Mouse (Mus musculus) CH12.LX (cell line): ENCODE results near the gene Tmem151b. TPM values are rescaled to one million over a fixed set of nuclear protein-coding genes. Genes with fewer than 3 reads are reported as not detected.

Experiments used
- DNase-seq: peaks from one replicate; pipeline ENCODE4 v3.0.0-alpha.2; 2013; ENCODE audit errors: extremely low read depth
- H3K27ac ChIP-seq: 2 replicates; pipeline ENCODE4 v1.5.1; 2012; ENCODE audit warnings: low read depth, mild to moderate bottlenecking, control low read depth, moderate library complexity; ENCODE audit not compliant: insufficient read depth
- H3K27me3 ChIP-seq: replicated peaks from 2 replicates; pipeline ENCODE3; 2012; ENCODE audit warnings: inconsistent platforms
- H3K36me3 ChIP-seq, 2 experiments: replicated peaks in 1 of 2; 2 replicates each; pipeline versions ENCODE3 to v1.6.1; 2012; ENCODE audit warnings: inconsistent platforms in 1 of 2, low read length in 1 of 2, mild to moderate bottlenecking in 1 of 2, mixed read lengths in 1 of 2, moderate library complexity in 1 of 2; ENCODE audit not compliant: control insufficient read depth in 1 of 2, insufficient read depth in 1 of 2
- H3K4me1 ChIP-seq, 2 experiments: 2 replicates each; pipeline ENCODE4 v1.6.1; 2012; ENCODE audit warnings: inconsistent platforms in 1 of 2, moderate library complexity in 1 of 2; ENCODE audit not compliant: insufficient read depth in 2 of 2, control insufficient read depth in 1 of 2
- H3K4me2 ChIP-seq: 2 replicates; pipeline ENCODE4 v1.6.1; 2012; ENCODE audit warnings: low read depth, mild to moderate bottlenecking, control low read depth; ENCODE audit not compliant: poor library complexity, insufficient read depth, severe bottlenecking
- H3K4me3 ChIP-seq, 3 experiments: fragments of 150-350 bp in 1 of 3; sonication (generic) in 1 of 3; replicated peaks in 1 of 3; 2 replicates each; pipeline versions ENCODE3 to v1.5.1; 2011 to 2012; ENCODE audit warnings: low read depth in 2 of 3, low read length in 2 of 3, mild to moderate bottlenecking in 2 of 3, moderate library complexity in 2 of 3, control low read depth in 1 of 3, improper control_type of control experiment in 1 of 3, inconsistent platforms in 1 of 3, mixed read lengths in 1 of 3; ENCODE audit not compliant: poor library complexity in 1 of 3
- H3K79me2 ChIP-seq: replicated peaks from 2 replicates; pipeline ENCODE4 v1.6.1; 2012; ENCODE audit warnings: mild to moderate bottlenecking, moderate library complexity; ENCODE audit not compliant: control insufficient read depth, poor library complexity, insufficient read depth, severe bottlenecking; ENCODE audit errors: extremely low read depth
- H3K9ac ChIP-seq: 2 replicates; pipeline ENCODE4 v1.6.1; 2012; ENCODE audit warnings: low read depth, mild to moderate bottlenecking, control low read depth, moderate library complexity; ENCODE audit not compliant: insufficient read depth
- H3K9me3 ChIP-seq: replicated peaks from 2 replicates; pipeline ENCODE3; 2012; ENCODE audit warnings: low read length, inconsistent platforms, mixed read lengths
- BHLHE40 ChIP-seq: IDR thresholded peaks from 2 replicates; pipeline ENCODE4 v1.6.1; 2011; ENCODE audit warnings: mild to moderate bottlenecking, low read depth, low read length, improper control_type of control experiment
- CHD1 ChIP-seq: IDR thresholded peaks from 2 replicates; pipeline ENCODE4 v1.6.1; 2012; ENCODE audit warnings: low read depth, low read length, improper control_type of control experiment, inconsistent platforms
- CHD2 ChIP-seq: IDR thresholded peaks from 2 replicates; pipeline ENCODE4 v1.6.1; 2011; ENCODE audit warnings: low read length, improper control_type of control experiment
- CTCF ChIP-seq, 2 experiments: IDR thresholded peaks in 1 of 2; conservative IDR thresholded peaks in 1 of 2; 2 replicates each; pipeline ENCODE4 v1.5.1; 2011 to 2012; ENCODE audit warnings: low read depth in 2 of 2, low read length in 2 of 2, improper control_type of control experiment in 1 of 2, inconsistent platforms in 1 of 2, mild to moderate bottlenecking in 1 of 2, moderate library complexity in 1 of 2
- ETS1 ChIP-seq: conservative IDR thresholded peaks from 2 replicates; pipeline ENCODE4 v1.6.1; 2012; ENCODE audit warnings: low read depth, mild to moderate bottlenecking, inconsistent platforms, low read length, improper control_type of control experiment, moderate library complexity
- GABPA ChIP-seq: IDR thresholded peaks from 2 replicates; pipeline ENCODE4 v1.6.1; 2012; ENCODE audit warnings: low read depth, low read length, improper control_type of control experiment, inconsistent platforms; ENCODE audit not compliant: insufficient replicate concordance
- HCFC1 ChIP-seq: IDR thresholded peaks from 2 replicates; pipeline ENCODE4 v1.6.1; 2012; ENCODE audit warnings: low read depth, mild to moderate bottlenecking, inconsistent platforms, low read length, improper control_type of control experiment
- IRF4 ChIP-seq: IDR thresholded peaks from 2 replicates; pipeline ENCODE4 v1.6.1; 2014; ENCODE audit warnings: low read depth, mild to moderate bottlenecking, inconsistent platforms, low read length, improper control_type of control experiment
- JUN ChIP-seq: IDR thresholded peaks from 2 replicates; pipeline ENCODE4 v1.6.1; 2011; ENCODE audit warnings: low read depth, mild to moderate bottlenecking, low read length, improper control_type of control experiment, moderate library complexity; ENCODE audit not compliant: insufficient read depth
- KAT2A ChIP-seq: IDR thresholded peaks from 2 replicates; pipeline ENCODE4 v1.6.1; 2012; ENCODE audit warnings: low read length, improper control_type of control experiment, inconsistent platforms; ENCODE audit not compliant: insufficient replicate concordance
- MAFK ChIP-seq: IDR thresholded peaks from 2 replicates; pipeline ENCODE4 v1.6.1; 2011; ENCODE audit warnings: low read length, improper control_type of control experiment; ENCODE audit not compliant: insufficient replicate concordance
- MAX ChIP-seq: IDR thresholded peaks from 2 replicates; pipeline ENCODE4 v1.6.1; 2011; ENCODE audit warnings: low read length, improper control_type of control experiment
- MAZ ChIP-seq: IDR thresholded peaks from 2 replicates; pipeline ENCODE4 v1.6.1; 2012; ENCODE audit warnings: low read depth, mild to moderate bottlenecking, inconsistent platforms, low read length, improper control_type of control experiment, moderate library complexity
- MEF2A ChIP-seq: IDR thresholded peaks from 2 replicates; pipeline ENCODE4 v1.6.1; 2014; ENCODE audit warnings: low read depth, mild to moderate bottlenecking, inconsistent platforms, low read length, improper control_type of control experiment, borderline replicate concordance
- MXI1 ChIP-seq: IDR thresholded peaks from 2 replicates; pipeline ENCODE4 v1.6.1; 2011; ENCODE audit warnings: mild to moderate bottlenecking, low read depth, low read length, improper control_type of control experiment
- MYC ChIP-seq: IDR thresholded peaks from 2 replicates; pipeline ENCODE4 v1.6.1; 2011; ENCODE audit warnings: low read depth, mild to moderate bottlenecking, improper control_type of control experiment, low read length
- NELFE ChIP-seq: IDR thresholded peaks from 2 replicates; pipeline ENCODE4 v1.6.1; 2011; ENCODE audit warnings: low read depth, low read length, improper control_type of control experiment
- NRF1 ChIP-seq: IDR thresholded peaks from 2 replicates; pipeline ENCODE4 v1.6.1; 2014; ENCODE audit warnings: low read depth, mild to moderate bottlenecking, inconsistent platforms, low read length, improper control_type of control experiment, moderate library complexity
- PAX5 ChIP-seq: IDR thresholded peaks from 2 replicates; pipeline ENCODE4 v1.6.1; 2012; ENCODE audit warnings: low read length, inconsistent platforms, mixed read lengths
- RAD21 ChIP-seq: IDR thresholded peaks from 2 replicates; pipeline ENCODE4 v1.6.1; 2011; ENCODE audit warnings: low read depth, mild to moderate bottlenecking, low read length, improper control_type of control experiment, moderate library complexity
- SIN3A ChIP-seq: IDR thresholded peaks from 2 replicates; pipeline ENCODE4 v1.6.1; 2012; ENCODE audit warnings: low read length, improper control_type of control experiment, inconsistent platforms
- SMC3 ChIP-seq: IDR thresholded peaks from 2 replicates; pipeline ENCODE4 v1.6.1; 2011; ENCODE audit warnings: low read depth, low read length, improper control_type of control experiment
- TBP ChIP-seq: conservative IDR thresholded peaks from 2 replicates; pipeline ENCODE4 v1.6.1; 2011; ENCODE audit warnings: low read depth, low read length, improper control_type of control experiment
- UBTF ChIP-seq: IDR thresholded peaks from 2 replicates; pipeline ENCODE4 v1.6.1; 2012; ENCODE audit warnings: low read depth, mild to moderate bottlenecking, inconsistent platforms, low read length, improper control_type of control experiment, moderate library complexity
- ZKSCAN1 ChIP-seq: IDR thresholded peaks from 2 replicates; pipeline ENCODE4 v1.6.1; 2012; ENCODE audit warnings: low read depth, inconsistent platforms, low read length, improper control_type of control experiment, borderline replicate concordance
- ZMIZ1 ChIP-seq: IDR thresholded peaks from 2 replicates; pipeline ENCODE4 v1.6.1; 2012; ENCODE audit warnings: low read depth, mild to moderate bottlenecking, inconsistent platforms, low read length, improper control_type of control experiment
- ZNF384 ChIP-seq: IDR thresholded peaks from 2 replicates; pipeline ENCODE4 v1.6.1; 2012; ENCODE audit warnings: low read depth, low read length, improper control_type of control experiment, inconsistent platforms
- dilution Hi-C: fragments of 300-500 bp; cut with MboI; formaldehyde crosslinking; loops from 2 replicates; pipeline ENCODE4 v1.14.3; 2020; ENCODE audit warnings: low sequenced_read_pairs; ENCODE audit not compliant: extremely low pct_unique_long_range_greater_than_20kb, extremely low pct_ligation_motif_present
- in situ Hi-C: fragments of 300-500 bp; cut with MboI; formaldehyde crosslinking; loops from 3 replicates; pipeline ENCODE4 v1.14.3; 2019; ENCODE audit warnings: low sequenced_read_pairs, low pct_ligation_motif_present, low pct_unique_long_range_greater_than_20kb, mixed read lengths
- polyA plus RNA-seq: library from polyadenylated mRNA; unstranded; fragments of >175 nt; gene quantifications from 2 replicates; pipeline ENCODE4 v1.2.1, GENCODE M21; 2012; ENCODE audit warnings: low read depth; ENCODE audit not compliant: insufficient read length
- total RNA-seq, 2 experiments: library from RNA; depleted of rRNA; stranded (reverse); fragments of 300-350 nt in 1 of 2; fragments of >200 nt in 1 of 2; gene quantifications; 2 replicates each; pipeline ENCODE4 v1.2.3; 2012 to 2014

Tmem151b gene
- total and polyA plus RNA-seq, 3 experiments = 0.12 to 0.53 (median 0.42) TPM

DNA sequence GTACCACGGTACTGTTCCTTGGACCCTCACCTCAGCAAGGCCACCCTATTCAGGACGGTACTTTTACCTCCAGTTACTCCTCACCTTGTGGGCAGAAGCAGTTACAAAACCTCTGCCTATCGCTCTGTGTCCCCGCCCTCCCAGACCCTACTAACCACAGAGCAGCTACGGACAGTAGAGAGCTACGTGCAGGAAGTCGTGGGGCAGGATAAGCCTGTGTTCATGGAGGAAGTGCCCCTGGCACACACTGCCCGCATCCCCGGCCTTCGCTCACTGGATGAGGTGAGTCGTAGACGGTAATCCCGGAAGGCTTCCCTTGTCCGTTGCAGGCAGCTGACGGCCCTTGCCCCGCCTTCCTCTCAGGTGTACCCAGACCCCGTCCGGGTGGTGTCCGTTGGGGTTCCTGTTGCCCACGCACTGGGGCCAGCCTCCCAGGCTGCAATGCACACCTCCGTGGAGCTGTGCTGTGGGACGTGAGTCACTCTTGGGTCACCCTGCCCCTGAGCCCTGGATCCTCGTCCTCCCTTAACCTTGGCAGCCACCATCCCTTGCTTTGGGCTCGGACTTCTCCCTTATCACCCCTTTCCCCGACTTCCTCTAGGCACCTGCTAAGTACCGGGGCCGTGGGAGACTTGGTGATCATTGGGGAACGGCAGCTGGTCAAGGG is 31.8 kb downstream of the Tmem151b start:
- H3K4me3 ChIP-seq = no peak overlapping the region
- dilution Hi-C loops (no loop called here), in situ Hi-C loops (loop anchor here (5.0 kb wide), 1 partner anchor 35 kb away; no protein-coding TSS in a partner anchor)
- no peak overlapping the region for H3K9ac ChIP-seq
- H3K27ac ChIP-seq = no peak overlapping the region
- H3K9me3 ChIP-seq = no peaks in the 10 kb centered on the region
- TF ChIP-seq ZMIZ1 (no peak), ETS1 (no peak), RAD21 (no peak), NRF1 (no peak), UBTF (no peak), ZNF384 (no peak), CTCF (conservative IDR thresholded peaks at IDR 0.05 in 1 of 2, IDR thresholded peaks at IDR 0.05 in 1 of 2; ENCODE audit: low read depth in 2 of 2, low read length in 2 of 2) (no peak), KAT2A (no peak), MXI1 (no peak), MEF2A (no peak), SIN3A (no peak), JUN (no peak), PAX5 (no peak), MAX (no peak), CHD1 (no peak), ZKSCAN1 (no peak), GABPA (no peak)
- no peak overlapping the region for H3K4me2 ChIP-seq
- no peak for DNase-seq
- peaks cover 55 to 81% of the 10 kb centered on the region in 2 experiments for H3K36me3 ChIP-seq
- H3K4me1 ChIP-seq = no peaks in the 10 kb centered on the region
- H3K27me3 ChIP-seq = no peaks in the 10 kb centered on the region
- no peaks in the 10 kb centered on the region for H3K79me2 ChIP-seq

DNA sequence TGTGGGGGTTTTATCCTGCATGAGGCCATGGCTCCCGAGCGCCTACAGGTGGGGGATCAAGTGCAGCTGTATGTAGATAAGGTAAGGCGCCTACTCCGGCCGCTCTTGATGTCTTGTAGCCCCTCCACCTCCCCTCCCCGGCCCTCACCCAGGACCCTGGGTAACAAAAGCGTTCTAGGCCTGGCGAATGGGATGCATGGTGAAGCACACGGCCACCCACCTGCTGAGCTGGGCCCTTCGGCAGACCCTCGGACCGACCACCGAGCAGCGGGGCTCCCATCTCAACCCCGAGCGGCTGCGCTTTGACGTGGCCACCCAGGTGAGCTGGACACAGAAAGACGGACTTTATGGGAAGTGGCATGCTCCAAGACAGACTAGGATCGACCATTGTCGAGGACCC is 32.3 kb downstream of the Tmem151b start:
- Histone ChIP-seq H3K9me3 (no peaks in the 10 kb centered on the region), H3K27ac (no peak overlapping the region), H3K9ac (no peak overlapping the region), H3K4me2 (no peak overlapping the region), H3K4me1 (no peaks in the 10 kb centered on the region), H3K27me3 (no peaks in the 10 kb centered on the region), H3K4me3 (no peak overlapping the region), H3K36me3 (peaks cover 55 to 84% of the 10 kb centered on the region in 2 experiments), H3K79me2 (no peaks in the 10 kb centered on the region)
- DNase-seq = no peak
- in situ Hi-C loops (loop anchor here (5.0 kb wide), 1 partner anchor 35 kb away; no protein-coding TSS in a partner anchor), dilution Hi-C loops (no loop called here)
- TF ChIP-seq SMC3 = no peak
- no peak for TF ChIP-seq NELFE
- no peak for TF ChIP-seq MAFK
- no peak for TF ChIP-seq MAZ
- TF ChIP-seq ZKSCAN1 = no peak
- no peak for TF ChIP-seq ZMIZ1
- no peak for TF ChIP-seq PAX5
- no peak for TF ChIP-seq BHLHE40
- no peak for TF ChIP-seq CHD2
- TF ChIP-seq TBP = no peak
- no peak for TF ChIP-seq ETS1
- no peak for TF ChIP-seq NRF1
- TF ChIP-seq MYC = no peak
- TF ChIP-seq HCFC1 = no peak
- TF ChIP-seq IRF4 = no peak
- TF ChIP-seq, all 38 proteins: peak for 0
